ENCODE assay signal across 23 mouse cellular contexts in the genomic region with DNA sequence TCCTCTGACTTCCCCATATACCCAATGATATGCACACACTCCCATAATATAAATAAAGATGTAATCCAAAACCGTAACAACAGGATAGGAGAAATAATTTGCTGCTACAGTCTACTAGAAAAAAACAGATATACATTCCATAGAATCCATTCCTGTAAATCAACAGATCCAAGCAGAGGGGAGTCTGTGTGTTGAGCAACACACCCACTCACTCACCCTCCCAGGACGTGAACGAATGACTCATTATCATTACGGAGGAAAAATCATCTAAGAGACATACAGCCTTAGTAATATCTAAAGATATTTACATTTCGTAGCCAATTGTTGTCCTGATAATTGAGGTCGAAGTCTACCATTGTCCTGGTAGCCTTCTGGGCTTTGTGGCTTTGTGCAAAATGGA.
A peak's percentile ranks its signal among the peaks of the same experiment; 100 is the strongest.
DNase-seq lines count a peak whose midpoint lies in the region; ATAC-seq and TF ChIP-seq lines count a peak whose summit lies in the region.
"Had no signal": no experiment of that assay in that cellular context is flagged by ENCODE, and none has a peak within 500 bp of the region (broad histone marks: within the 10 kb centered on the region; RNA-seq: fewer than 3 reads in every experiment).

No protein-coding gene starts in this region.

- no peak for ATAC-seq in lung, postnatal 0 days
- ATAC-seq in midbrain, postnatal 0 days (ENCODE audit: low FRiP score): no peak
- ATAC-seq: CD4-positive, CD25-positive, alpha-beta regulatory T cell, adult 4 months; forebrain, embryonic 13.5 days; forebrain, embryonic 15.5 days; forebrain, postnatal 0 days had no signal

- H3K27me3 ChIP-seq in lung, postnatal 0 days (replicated peaks; ENCODE audit: insufficient read depth, low read length): no peaks in the 10 kb centered on the region
- no peaks in the 10 kb centered on the region for H3K27me3 ChIP-seq in myocyte (ENCODE audit: control insufficient read depth, insufficient read depth, insufficient read length)
- no peaks in the 10 kb centered on the region for H3K27me3 ChIP-seq in midbrain, postnatal 0 days (ENCODE audit: insufficient read depth, low read length)
- H3K27me3 ChIP-seq: embryonic facial prominence, embryonic 15.5 days; forebrain, embryonic 13.5 days; forebrain, embryonic 15.5 days had no signal

- TF ChIP-seq POLR2A in myocyte (IDR thresholded peaks at IDR 0.05; ENCODE audit: insufficient read length, low read depth): no peak

- WGBS in lung, postnatal 0 days: 71% methylated on average over 6 of the region's 6 CpGs
- WGBS in midbrain, postnatal 0 days: 86% methylated on average over 6 of the region's 6 CpGs

- TF ChIP-seq EP300 in lung, postnatal 0 days (IDR thresholded peaks at IDR 0.05): no peak

- H3K36me3 ChIP-seq in lung, postnatal 0 days (ENCODE audit: insufficient read depth, low read length): no peaks in the 10 kb centered on the region
- H3K36me3 ChIP-seq in myocyte (ENCODE audit: control insufficient read depth, insufficient read depth): no peaks in the 10 kb centered on the region
- H3K36me3 ChIP-seq in midbrain, postnatal 0 days (ENCODE audit: insufficient read depth, low read length): no peaks in the 10 kb centered on the region
- H3K36me3 ChIP-seq: embryonic facial prominence, embryonic 13.5 days; embryonic facial prominence, embryonic 15.5 days; forebrain, embryonic 15.5 days; G1E had no signal

- no peak overlapping the region for H3K4me3 ChIP-seq in lung, postnatal 0 days (ENCODE audit: low read depth, low read length)
- no peak overlapping the region for H3K4me3 ChIP-seq in myocyte
- no peak overlapping the region for H3K4me3 ChIP-seq in midbrain, postnatal 0 days (ENCODE audit: low read depth, low read length)
- H3K4me3 ChIP-seq: embryonic facial prominence, embryonic 13.5 days; embryonic facial prominence, embryonic 15.5 days; forebrain, embryonic 13.5 days; forebrain, embryonic 15.5 days had no signal

- no peaks in the 10 kb centered on the region for H3K9me3 ChIP-seq in lung, postnatal 0 days (ENCODE audit: low read length)
- H3K9me3 ChIP-seq in midbrain, postnatal 0 days (ENCODE audit: low read length): no peaks in the 10 kb centered on the region
- H3K9me3 ChIP-seq: embryonic facial prominence, embryonic 13.5 days; embryonic facial prominence, embryonic 15.5 days; forebrain, embryonic 13.5 days; forebrain, embryonic 15.5 days; G1E had no signal

- H3K79me2 ChIP-seq in myocyte (ENCODE audit: control insufficient read depth, insufficient read depth): no peaks in the 10 kb centered on the region

- no peak for TF ChIP-seq CTCF in lung, postnatal 0 days (IDR thresholded peaks at IDR 0.05)
- no peak for TF ChIP-seq CTCF in midbrain, postnatal 0 days (IDR thresholded peaks at IDR 0.05)

- H3K9ac ChIP-seq in lung, postnatal 0 days (replicated peaks; ENCODE audit: low read depth): no peak overlapping the region
- H3K9ac ChIP-seq in midbrain, postnatal 0 days (replicated peaks; ENCODE audit: low read length, poor library complexity, severe bottlenecking): no peak overlapping the region
- H3K9ac ChIP-seq: embryonic facial prominence, embryonic 13.5 days; embryonic facial prominence, embryonic 15.5 days; forebrain, embryonic 13.5 days; forebrain, embryonic 15.5 days; forebrain, postnatal 0 days had no signal

- no peak overlapping the region for H3K4me2 ChIP-seq in lung, postnatal 0 days (replicated peaks; ENCODE audit: low read depth, low read length)
- no peak overlapping the region for H3K4me2 ChIP-seq in myocyte (ENCODE audit: low read depth)
- no peak overlapping the region for H3K4me2 ChIP-seq in midbrain, postnatal 0 days (ENCODE audit: low read depth, low read length, poor library complexity, severe bottlenecking)
- H3K4me2 ChIP-seq: embryonic facial prominence, embryonic 13.5 days; embryonic facial prominence, embryonic 15.5 days; forebrain, embryonic 13.5 days; forebrain, embryonic 15.5 days had no signal

- no peak overlapping the region for H3ac ChIP-seq in myocyte (ENCODE audit: control insufficient read depth, insufficient read length)

- H3K4me1 ChIP-seq in lung, postnatal 0 days (ENCODE audit: insufficient read depth, low read depth, low read length): no peaks in the 10 kb centered on the region
- no peaks in the 10 kb centered on the region for H3K4me1 ChIP-seq in midbrain, postnatal 0 days (ENCODE audit: insufficient read depth, low read length)
- H3K4me1 ChIP-seq: forebrain, embryonic 13.5 days had no signal

- H3K27ac ChIP-seq in lung, postnatal 0 days (ENCODE audit: low read length): no peak overlapping the region
- H3K27ac ChIP-seq in midbrain, postnatal 0 days (ENCODE audit: low read depth, low read length): no peak overlapping the region
- H3K27ac ChIP-seq: embryonic facial prominence, embryonic 13.5 days; embryonic facial prominence, embryonic 15.5 days; forebrain, embryonic 13.5 days; forebrain, embryonic 15.5 days had no signal

- DNase-seq in lung, postnatal 0 days (ENCODE audit: low spot score): peak; percentile 14
- DNase-seq in lung, postnatal 36 days: no peak
- DNase-seq in NIH3T3 (ENCODE audit: low read depth): peak; percentile 78
- DNase-seq in kidney, postnatal 4 days: no peak
- no peak for DNase-seq in midbrain, postnatal 0 days (ENCODE audit: low spot score)
- DNase-seq: adrenal gland, adult 2 months; adrenal gland, postnatal 10 days; adrenal gland, postnatal 25 days; cerebellum, adult 11 months; cerebellum, adult 18-20 months; cerebellum, adult 8-10 months; cerebellum, adult 9-11 months; cerebellum, postnatal 14 days; cerebellum, postnatal 36 days; embryo, embryonic 11 days; forebrain, postnatal 0 days had no signal

TF ChIP-seq in myocyte, 11 proteins besides CTCF, POLR2A, EP300 and RAD21:
- no peak for TF ChIP-seq REST (IDR thresholded peaks at IDR 0.05; ENCODE audit: insufficient read depth, insufficient read length)
- TF ChIP-seq CEBPB (IDR thresholded peaks at IDR 0.05; ENCODE audit: insufficient read depth, poor library complexity, severe bottlenecking): peak; percentile 63; the same call in 1 of the 2 replicates

Comparison
In these comparisons a context has a peak if more than half of its experiments do, and no peak if none do; other contexts are left out.
1. DNase-seq: peak in lung, postnatal 0 days (single experiment) and NIH3T3 (single experiment); none in lung, postnatal 36 days (single experiment), kidney, postnatal 4 days (0 of 2) and midbrain, postnatal 0 days (single experiment).